Mouse (Mus musculus) layer of hippocampus, adult 9-10 months (tissue): ENCODE data around the gene Vps37d.

Experiments
- DNase-seq: peaks from one replicate; pipeline ENCODE4 v3.0.0; 2022; ENCODE audit warnings: low spot score

The Vps37d gene

GRCm38 (mm10) chr5:135077564-135078481, at the start of gene Vps37d:
Vps37d (minus strand) TSS chr5:135078266.
- peak; percentile 75 for DNase-seq

DNA sequence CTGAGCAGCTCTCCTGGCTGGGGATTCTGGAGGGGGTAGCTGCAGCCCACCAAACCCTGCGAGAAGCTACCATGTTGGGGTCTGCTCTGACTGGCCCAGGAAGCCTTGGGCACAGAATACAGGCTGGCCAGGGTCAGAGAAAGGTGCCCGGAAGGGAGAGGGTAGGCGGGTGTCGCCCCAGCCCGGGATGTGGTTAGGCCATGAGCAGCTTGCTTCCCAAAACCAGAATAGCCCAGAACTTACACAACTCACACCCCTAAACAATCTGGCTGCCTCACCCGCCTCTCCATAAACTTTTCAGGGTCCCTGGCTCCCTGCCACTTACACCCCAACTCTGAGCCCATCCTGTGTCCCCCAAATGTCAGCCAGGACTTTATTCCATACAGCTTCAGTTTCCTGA, 49.6 kb upstream of the Vps37d start:
- DNase-seq: no peak

DNA sequence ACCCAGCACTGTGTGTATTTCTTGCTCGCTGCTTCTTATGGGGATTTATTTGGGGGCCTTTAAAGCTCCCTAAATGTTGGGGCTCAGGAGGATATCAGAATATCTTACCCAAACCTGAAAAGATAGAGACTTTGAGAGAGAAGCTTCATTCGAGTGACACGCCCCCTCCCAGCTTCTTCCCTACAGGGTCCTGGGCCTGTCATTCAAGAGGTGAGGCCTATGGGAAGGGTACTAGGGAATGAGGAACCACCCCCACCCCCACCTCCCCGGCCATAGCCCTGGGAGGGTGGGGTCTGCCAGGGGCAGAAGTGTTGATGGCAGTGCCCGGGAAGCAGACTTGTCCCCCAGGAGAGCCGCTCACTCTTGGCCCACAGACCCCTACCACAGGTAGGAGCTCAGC, 48.1 kb upstream of the Vps37d start:
- no peak for DNase-seq

GRCm38 (mm10) chr5:135120753-135121152, 42.7 kb upstream of the Vps37d start:
- no peak for DNase-seq

GRCm38 (mm10) chr5:135118589-135119081, 40.6 kb upstream of the Vps37d start:
- DNase-seq: no peak

DNA sequence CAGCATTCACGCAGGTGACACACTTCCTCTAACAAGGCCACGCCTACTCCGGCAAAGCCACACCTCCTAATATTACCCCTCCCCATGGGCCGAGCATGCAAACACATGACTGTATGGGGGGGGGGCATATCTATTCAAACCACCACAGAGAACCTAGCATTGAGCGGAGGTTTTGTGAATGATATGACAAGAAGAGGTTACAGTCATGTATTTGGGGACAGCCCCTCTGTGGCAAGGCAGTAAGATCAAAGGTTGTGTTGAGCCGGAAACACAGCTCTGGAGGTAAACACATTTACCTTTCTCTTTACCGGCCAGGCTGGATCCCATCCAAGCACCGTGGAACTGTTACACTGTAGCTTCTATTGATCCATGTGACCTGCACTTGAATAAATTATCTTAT, 37.2 kb upstream of the Vps37d start:
- no peak for DNase-seq

DNA sequence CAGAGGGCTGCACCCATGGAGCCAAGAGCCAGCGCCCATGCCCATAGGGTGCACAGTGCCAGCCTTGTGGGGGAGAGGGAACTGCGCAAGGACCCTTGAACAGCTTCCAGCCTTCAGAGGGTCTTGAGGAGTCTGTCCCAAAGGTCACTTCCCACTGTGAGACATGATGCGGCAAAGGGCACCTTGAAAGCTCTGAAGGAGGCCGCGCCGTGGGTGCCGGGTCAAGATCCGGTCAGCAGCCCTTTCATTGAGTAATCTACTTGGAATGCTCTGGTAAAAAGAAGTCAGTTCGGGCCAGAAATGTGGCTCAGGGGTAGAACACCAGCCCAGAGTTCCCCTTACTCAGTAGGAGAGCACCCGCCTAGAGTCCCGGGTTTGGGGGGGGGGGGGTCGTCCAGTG, 35.7 kb upstream of the Vps37d start:
- DNase-seq: no peak

DNA sequence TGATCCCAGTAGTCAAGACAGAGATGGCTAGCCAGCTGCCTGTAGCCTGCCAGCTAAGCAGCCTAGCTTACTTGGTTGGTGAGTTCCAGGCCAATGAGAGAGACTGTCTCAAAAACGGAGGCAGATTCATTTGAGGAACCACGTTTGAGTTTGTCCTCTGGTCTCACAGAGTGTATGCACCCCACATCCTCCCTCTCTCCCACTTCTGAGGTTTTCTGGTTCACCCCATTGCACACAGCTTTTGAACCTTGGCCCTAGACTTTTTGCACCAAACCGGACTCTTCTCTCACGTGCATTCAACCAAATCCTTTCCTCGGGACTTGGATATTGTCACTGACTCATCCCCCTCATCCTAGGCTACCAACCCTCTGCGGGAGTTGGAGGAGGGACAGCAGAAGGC, 31.9 kb upstream of the Vps37d start:
- DNase-seq: no peak

DNA sequence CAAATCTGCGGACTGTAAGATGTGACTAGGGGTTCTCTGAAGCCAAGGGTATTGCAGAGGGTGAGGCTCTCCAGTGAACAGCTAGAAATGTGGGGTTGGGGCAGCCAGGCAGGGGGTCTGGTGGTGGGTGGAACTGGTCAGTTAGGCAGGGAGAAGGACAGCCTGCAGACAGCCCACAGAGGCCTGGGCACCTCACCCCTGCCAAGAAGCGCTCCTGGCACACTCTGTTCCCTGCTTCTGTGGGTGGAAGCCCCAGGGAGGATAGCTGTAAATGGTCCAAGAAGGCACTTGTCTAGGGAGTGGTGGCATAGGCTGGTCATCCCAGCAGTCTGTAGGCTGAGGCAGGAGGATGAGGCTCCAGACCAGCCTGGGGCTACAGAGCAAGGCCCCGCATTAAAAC, 31.4 kb upstream of the Vps37d start:
- DNase-seq: no peak

GRCm38 (mm10) chr5:135109017-135109416, 31.0 kb upstream of the Vps37d start:
- DNase-seq: no peak

GRCm38 (mm10) chr5:135107521-135108501, 29.7 kb upstream of the Vps37d start:
- no peak for DNase-seq

GRCm38 (mm10) chr5:135106758-135107256, 28.7 kb upstream of the Vps37d start:
- peak; percentile 31 for DNase-seq

DNA sequence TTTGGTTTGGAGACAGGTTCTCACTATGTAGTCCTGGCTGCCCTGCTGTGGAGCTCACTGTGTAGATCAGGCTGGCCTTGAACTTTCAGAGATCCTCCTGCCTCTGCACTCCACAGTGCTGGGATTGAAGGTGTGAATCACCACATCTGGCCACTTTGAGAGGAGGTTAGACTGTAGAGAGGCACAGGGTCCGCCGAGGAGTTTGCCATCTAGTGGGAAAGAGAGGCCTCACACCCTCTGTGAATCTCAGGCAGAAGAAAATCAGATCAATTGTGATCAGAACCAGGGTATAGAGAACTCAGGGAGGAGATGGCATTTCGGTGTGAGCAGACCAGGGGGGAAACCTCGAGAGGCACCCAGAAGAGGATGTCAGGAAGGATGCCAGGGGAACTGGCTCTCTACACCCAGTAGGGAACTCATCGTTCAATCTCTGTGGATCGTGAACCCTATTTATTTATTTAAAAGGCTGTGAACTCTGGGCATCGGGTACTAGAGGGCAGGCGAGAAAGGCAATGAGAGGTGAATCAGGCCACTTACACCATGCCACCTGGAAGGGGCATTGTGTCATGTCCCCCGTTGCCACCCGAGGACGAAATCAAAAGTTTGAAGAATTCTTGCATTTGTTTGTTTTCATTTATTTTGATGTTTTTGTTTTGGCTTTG, 26.1 kb upstream of the Vps37d start:
- DNase-seq: no peak

GRCm38 (mm10) chr5:135100981-135101380, 22.9 kb upstream of the Vps37d start:
- DNase-seq: no peak

- DNase-seq: no peak
Measured at GRCm38 (mm10) chr5:135089653-135090052, 11.6 kb upstream of the Vps37d start, which contains the start of gene Mlxipl. Mlxipl (plus strand) TSS chr5:135089890.

GRCm38 (mm10) chr5:135086871-135087270, 8.8 kb upstream of the Vps37d start:
- DNase-seq: no peak

GRCm38 (mm10) chr5:135080539-135080938, 2.5 kb upstream of the Vps37d start:
- DNase-seq: no peak

DNA sequence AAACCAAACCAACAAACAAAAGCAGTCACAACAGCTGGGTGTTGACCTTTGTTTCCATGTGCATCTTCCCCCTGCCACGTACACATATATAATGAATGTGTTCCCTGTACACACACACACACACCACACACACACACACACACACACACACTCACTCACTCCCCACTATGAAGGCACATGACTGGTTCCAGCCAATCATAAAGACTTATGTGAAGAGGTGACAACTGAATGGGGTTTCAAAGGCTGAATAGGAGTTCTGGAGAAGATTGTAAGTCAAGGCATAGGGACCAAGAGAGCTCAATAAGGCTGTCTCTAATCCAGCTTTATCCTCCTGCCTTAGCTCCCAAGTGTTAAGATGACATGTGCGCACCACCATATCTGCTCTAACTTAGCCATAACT, 1.5 kb upstream of the Vps37d start:
- no peak for DNase-seq

GRCm38 (mm10) chr5:135078482-135078810, 380 bp upstream of the Vps37d start:
- DNase-seq: peak; percentile 4

GRCm38 (mm10) chr5:135076931-135077505, 1.0 kb downstream of the Vps37d start:
- DNase-seq: peak; percentile 9

- DNase-seq: no peak
Measured at GRCm38 (mm10) chr5:135076368-135076767, 1.7 kb downstream of the Vps37d start.
